Comparison of ENCODE assay signal across 21 mouse cellular contexts in genomic region chr7:123238621-123239020, GRCm38 (mm10). TPM values are rescaled to one million over a fixed set of nuclear protein-coding genes. Genes with fewer than 3 reads are reported as not detected.
DNase-seq lines count a peak whose midpoint lies in the region; ATAC-seq and TF ChIP-seq lines count a peak whose summit lies in the region.
"Had no signal": no experiment of that assay in that cellular context is flagged by ENCODE, and none has a peak within 500 bp of the region (broad histone marks: within the 10 kb centered on the region; RNA-seq: fewer than 3 reads in every experiment).

No protein-coding gene starts in this region.

- DNase-seq in embryonic facial prominence, embryonic 11.5 days (ENCODE audit: low spot score), result no peak
- DNase-seq in embryonic facial prominence, embryonic 10.5 days (ENCODE audit: low spot score), result no peak
- DNase-seq in forebrain, embryonic 14.5 days (ENCODE audit: low spot score), result peak; percentile 56
- peak; percentile 77 for DNase-seq in hindbrain, postnatal 0 days (ENCODE audit: low spot score)
- DNase-seq in lung, postnatal 14 days, result no peak
- DNase-seq: cerebellum, adult 11 months; cerebellum, postnatal 36 days; kidney, adult 2 months; kidney, postnatal 36 days; layer of hippocampus, postnatal 36 days; liver, embryonic 13.5 days; spleen, adult 18-20 months; thymus, postnatal 25 days had no signal

- 0 out of 2 replicates have a peak, but pooled peaks have one; percentile 9 for ATAC-seq in embryonic facial prominence, embryonic 11.5 days (replicated peaks; ENCODE audit: insufficient number of reproducible peaks, low FRiP score, low TSS enrichment, low read depth)
- peak; percentile 69; the same call in 1 of the 2 replicates for ATAC-seq in forebrain, embryonic 14.5 days
- peak; percentile 88 for ATAC-seq in hindbrain, postnatal 0 days
- ATAC-seq in neural tube, embryonic 15.5 days (ENCODE audit: low FRiP score), result peak; percentile 50; the same call in 1 of the 2 replicates
- no peak for ATAC-seq in erythroid progenitor cell, adult 5-6 weeks (replicated peaks; ENCODE audit: low FRiP score, poor library complexity, severe bottlenecking)
- no peak for ATAC-seq in frontal cortex, adult (ENCODE audit: low TSS enrichment)
- ATAC-seq: lung, postnatal 0 days had no signal

- H3K36me3 ChIP-seq in embryonic facial prominence, embryonic 11.5 days (replicated peaks; ENCODE audit: control insufficient read depth, insufficient read depth, low read depth, low read length), result no peaks in the 10 kb centered on the region
- H3K36me3 ChIP-seq in embryonic facial prominence, embryonic 10.5 days (replicated peaks), result no peaks in the 10 kb centered on the region
- no peaks in the 10 kb centered on the region for H3K36me3 ChIP-seq in forebrain, embryonic 14.5 days (ENCODE audit: control insufficient read depth, insufficient read depth, low read length)
- H3K36me3 ChIP-seq in hindbrain, postnatal 0 days (ENCODE audit: insufficient read depth, low read length), result no peaks in the 10 kb centered on the region
- H3K36me3 ChIP-seq in neural tube, embryonic 15.5 days, result no peaks in the 10 kb centered on the region
- H3K36me3 ChIP-seq: limb, embryonic 10.5 days; liver, embryonic 13.5 days; stomach, embryonic 15.5 days had no signal

- WGBS in embryonic facial prominence, embryonic 11.5 days, result 75% methylated on average over 4 of the region's 4 CpGs
- WGBS in embryonic facial prominence, embryonic 10.5 days, result 87% methylated on average over 4 of the region's 4 CpGs
- WGBS in forebrain, embryonic 14.5 days, result 79% methylated on average over 4 of the region's 4 CpGs
- 35% methylated on average over 4 of the region's 4 CpGs for WGBS in hindbrain, postnatal 0 days
- 52% methylated on average over 4 of the region's 4 CpGs for WGBS in neural tube, embryonic 15.5 days

- H3K27ac ChIP-seq in embryonic facial prominence, embryonic 11.5 days (replicated peaks; ENCODE audit: low read depth, low read length), result no peak overlapping the region
- no peak overlapping the region for H3K27ac ChIP-seq in embryonic facial prominence, embryonic 10.5 days (replicated peaks)
- H3K27ac ChIP-seq in forebrain, embryonic 14.5 days (ENCODE audit: low read depth, low read length), result no peak overlapping the region
- H3K27ac ChIP-seq in hindbrain, postnatal 0 days, result peak overlapping the region; percentile 36; the same call in 1 of the 2 replicates
- H3K27ac ChIP-seq in neural tube, embryonic 15.5 days (replicated peaks), result no peak overlapping the region
- H3K27ac ChIP-seq: limb, embryonic 10.5 days; liver, embryonic 13.5 days; stomach, embryonic 15.5 days had no signal

- H3K27me3 ChIP-seq in embryonic facial prominence, embryonic 11.5 days (ENCODE audit: control insufficient read depth, insufficient read depth, low read length), result no peaks in the 10 kb centered on the region
- H3K27me3 ChIP-seq in embryonic facial prominence, embryonic 10.5 days (replicated peaks; ENCODE audit: low read depth, poor library complexity, severe bottlenecking), result no peaks in the 10 kb centered on the region
- no peaks in the 10 kb centered on the region for H3K27me3 ChIP-seq in forebrain, embryonic 14.5 days (replicated peaks; ENCODE audit: control insufficient read depth, insufficient read depth, low read length)
- H3K27me3 ChIP-seq in hindbrain, postnatal 0 days (ENCODE audit: insufficient read depth, low read length), result no peaks in the 10 kb centered on the region
- H3K27me3 ChIP-seq in neural tube, embryonic 15.5 days (replicated peaks), result no peaks in the 10 kb centered on the region
- H3K27me3 ChIP-seq: liver, embryonic 13.5 days; megakaryocyte, embryonic 14.5 days; stomach, embryonic 15.5 days had no signal

- H3K4me1 ChIP-seq in embryonic facial prominence, embryonic 11.5 days (ENCODE audit: control insufficient read depth, insufficient read depth, low read length), result no peaks in the 10 kb centered on the region
- H3K4me1 ChIP-seq in embryonic facial prominence, embryonic 10.5 days, result no peaks in the 10 kb centered on the region
- H3K4me1 ChIP-seq in forebrain, embryonic 14.5 days (ENCODE audit: control insufficient read depth, insufficient read depth, low read length), result no peaks in the 10 kb centered on the region
- 0 out of 2 replicates have a peak, but pooled peaks cover 5% of the 10 kb centered on the region for H3K4me1 ChIP-seq in hindbrain, postnatal 0 days (ENCODE audit: insufficient read depth, low read length)
- H3K4me1 ChIP-seq in neural tube, embryonic 15.5 days, result peaks cover 5% of the 10 kb centered on the region; the same call in 1 of the 2 replicates
- H3K4me1 ChIP-seq: limb, embryonic 10.5 days; liver, embryonic 13.5 days; stomach, embryonic 15.5 days had no signal

- no peaks in the 10 kb centered on the region for H3K9me3 ChIP-seq in embryonic facial prominence, embryonic 11.5 days (replicated peaks; ENCODE audit: control insufficient read depth, low read length)
- no peaks in the 10 kb centered on the region for H3K9me3 ChIP-seq in embryonic facial prominence, embryonic 10.5 days
- no peaks in the 10 kb centered on the region for H3K9me3 ChIP-seq in forebrain, embryonic 14.5 days (replicated peaks; ENCODE audit: control insufficient read depth, low read length)
- no peaks in the 10 kb centered on the region for H3K9me3 ChIP-seq in hindbrain, postnatal 0 days (ENCODE audit: low read length)
- no peaks in the 10 kb centered on the region for H3K9me3 ChIP-seq in neural tube, embryonic 15.5 days (replicated peaks)
- H3K9me3 ChIP-seq: limb, embryonic 10.5 days; liver, embryonic 13.5 days; megakaryocyte, embryonic 14.5 days; stomach, embryonic 15.5 days had no signal

- H3K4me3 ChIP-seq in embryonic facial prominence, embryonic 11.5 days (ENCODE audit: low read depth, low read length), result no peak overlapping the region
- no peak overlapping the region for H3K4me3 ChIP-seq in embryonic facial prominence, embryonic 10.5 days
- no peak overlapping the region for H3K4me3 ChIP-seq in forebrain, embryonic 14.5 days (ENCODE audit: low read depth, low read length)
- H3K4me3 ChIP-seq in hindbrain, postnatal 0 days (ENCODE audit: low read length), result no peak overlapping the region
- H3K4me3 ChIP-seq in neural tube, embryonic 15.5 days (replicated peaks), result no peak overlapping the region
- H3K4me3 ChIP-seq: limb, embryonic 10.5 days; liver, embryonic 13.5 days; megakaryocyte, embryonic 14.5 days; stomach, embryonic 15.5 days had no signal

- no peak overlapping the region for H3K4me2 ChIP-seq in embryonic facial prominence, embryonic 11.5 days (ENCODE audit: low read depth, low read length)
- no peak overlapping the region for H3K4me2 ChIP-seq in forebrain, embryonic 14.5 days (ENCODE audit: low read length)
- no peak overlapping the region for H3K4me2 ChIP-seq in hindbrain, postnatal 0 days (ENCODE audit: low read depth, low read length)
- no peak overlapping the region for H3K4me2 ChIP-seq in neural tube, embryonic 15.5 days
- H3K4me2 ChIP-seq: liver, embryonic 13.5 days; stomach, embryonic 15.5 days had no signal

- H3K9ac ChIP-seq in embryonic facial prominence, embryonic 11.5 days (replicated peaks; ENCODE audit: low read length), result no peak overlapping the region
- no peak overlapping the region for H3K9ac ChIP-seq in forebrain, embryonic 14.5 days (ENCODE audit: low read length)
- no peak overlapping the region for H3K9ac ChIP-seq in hindbrain, postnatal 0 days (replicated peaks; ENCODE audit: low read length)
- H3K9ac ChIP-seq in neural tube, embryonic 15.5 days (replicated peaks), result no peak overlapping the region
- H3K9ac ChIP-seq: liver, embryonic 13.5 days; stomach, embryonic 15.5 days had no signal

- no peak for TF ChIP-seq CTCF in hindbrain, postnatal 0 days (IDR thresholded peaks at IDR 0.05; ENCODE audit: low read depth)

RNA-seq across cellular contexts. Expression of gene Slc5a11, which starts 24.0 kb away (rescaled TPM):
- 1.1 TPM in 1 of 2 replicates, not detected in the other for polyA plus RNA-seq in embryonic facial prominence, embryonic 11.5 days (2014; fragmentation: Nextera tagmentation; extraction: Ambion mirVana)
- polyA plus RNA-seq in embryonic facial prominence, embryonic 10.5 days (2016; fragmentation: Nextera tagmentation; extraction: Ambion mirVana), result 0.30 TPM in 1 of 2 replicates, not detected in the other
- polyA plus RNA-seq in forebrain, embryonic 14.5 days (2014; fragmentation: Nextera tagmentation; extraction: Ambion mirVana), result 0.37 TPM in 1 of 2 replicates, not detected in the other
- 0.21 and 3.1 TPM in 2 replicates for total RNA-seq in hindbrain, postnatal 0 days (2014; rRNA removed)
- polyA plus RNA-seq in hindbrain, postnatal 0 days (2015; fragmentation: Nextera tagmentation; extraction: Ambion mirVana), result 0.16 and 0.43 TPM in 2 replicates
- 0.40 and 0.42 TPM in 2 replicates for polyA plus RNA-seq in neural tube, embryonic 15.5 days (2015; fragmentation: Nextera tagmentation; extraction: Ambion mirVana)
- not detected in 2 replicates for total RNA-seq in erythroid progenitor cell, adult 5-6 weeks (2015; ENCODE audit: low replicate concordance)
- total RNA-seq in erythroid progenitor cell, adult 5-6 weeks (2017; ENCODE audit: low replicate concordance), result not detected in 2 replicates
- total RNA-seq: gastrocnemius, postnatal 4 days had no signal
- polyA plus RNA-seq: lung, postnatal 0 days had no signal

Comparison
In these comparisons a context has a peak if more than half of its experiments do, and no peak if none do; other contexts are left out.
1. ATAC-seq: peak in embryonic facial prominence, embryonic 11.5 days (single experiment), forebrain, embryonic 14.5 days (single experiment), hindbrain, postnatal 0 days (single experiment) and neural tube, embryonic 15.5 days (single experiment); none in erythroid progenitor cell, adult 5-6 weeks (single experiment) and frontal cortex, adult (single experiment).
2. DNase-seq: peak in forebrain, embryonic 14.5 days (single experiment) and hindbrain, postnatal 0 days (single experiment); none in embryonic facial prominence, embryonic 11.5 days (single experiment), embryonic facial prominence, embryonic 10.5 days (single experiment) and lung, postnatal 14 days (single experiment).